Mouse (Mus musculus): ENCODE measurements around the gene Pemt. TPM values are rescaled to one million over a fixed set of nuclear protein-coding genes. Genes with fewer than 3 reads are reported as not detected.

Gene Pemt
- polyA plus RNA-seq (2012; rRNA removed; ENCODE audit: low replicate concordance), result 33.2 and 34.9 TPM in 2 replicates

GRCm38 (mm10) chr11:60046058-60046735 is at the start of gene Pemt:
Gene Pemt, minus strand, starts transcription at chr11:60046489.

GRCm38 (mm10) chr11:59964818-59965217 is 81.5 kb downstream of the Pemt start, which contains the start of gene Rasd1:
Gene Rasd1, minus strand, starts transcription at chr11:59964944.

DNA sequence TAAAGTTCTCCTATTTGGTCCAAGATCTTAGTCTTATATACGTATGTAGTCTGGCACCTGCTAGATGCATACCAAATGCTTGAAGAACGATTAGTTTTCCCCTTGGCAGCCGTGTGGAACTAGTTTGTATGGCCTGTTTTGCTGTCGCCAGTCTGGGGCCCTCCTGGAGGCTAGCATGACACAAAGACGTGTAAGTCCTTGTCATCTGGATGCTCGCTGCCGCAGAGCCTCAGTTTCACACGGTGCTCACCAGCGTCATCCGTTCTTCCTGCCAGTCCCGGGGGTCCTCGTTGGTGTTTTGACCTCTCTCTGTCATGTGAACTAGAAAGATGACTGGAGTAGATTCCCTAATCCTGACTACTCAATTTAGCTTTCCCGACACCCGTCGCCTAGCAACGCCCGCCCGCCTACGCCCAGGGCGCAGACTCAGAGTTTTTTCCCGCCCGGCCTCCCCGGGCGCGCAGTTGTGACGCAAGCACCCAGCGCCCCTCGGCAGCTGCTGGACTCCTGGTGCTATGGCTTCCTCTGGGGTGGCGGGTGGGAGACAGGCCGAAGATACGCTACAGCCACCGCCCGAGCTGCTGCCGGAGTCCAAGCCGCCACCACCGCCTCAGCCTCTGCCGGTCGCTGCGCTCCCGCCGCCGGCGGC is 98.4 kb downstream of the Pemt start, which contains the start of gene Med9:
TSS of gene Med9 (plus strand) at position 455 of the 649 bp plus-strand sequence.

Other genes starting within 250 kb of the Pemt start
- 53.7 and 55.4 TPM in 2 replicates for gene Flcn, start 236.5 kb downstream of the Pemt start, polyA plus RNA-seq (2012; rRNA removed; ENCODE audit: low replicate concordance)
- gene Nt5m, start 207.0 kb downstream of the Pemt start, polyA plus RNA-seq (2012; rRNA removed; ENCODE audit: low replicate concordance), result 40.0 and 45.4 TPM in 2 replicates
- 30.1 and 38.2 TPM in 2 replicates for gene Cops3, start 206.7 kb downstream of the Pemt start, polyA plus RNA-seq (2012; rRNA removed; ENCODE audit: low replicate concordance)
- gene Med9, start 98.3 kb downstream of the Pemt start, polyA plus RNA-seq (2012; rRNA removed; ENCODE audit: low replicate concordance), result 36.9 and 37.2 TPM in 2 replicates
- gene Rasd1, start 81.5 kb downstream of the Pemt start, polyA plus RNA-seq (2012; rRNA removed; ENCODE audit: low replicate concordance), result 53.5 and 78.9 TPM in 2 replicates
- 24.6 and 75.4 TPM in 2 replicates for gene Rai1, start 58.5 kb upstream of the Pemt start, polyA plus RNA-seq (2012; rRNA removed; ENCODE audit: low replicate concordance)
- 375 and 414 TPM in 2 replicates for gene Srebf1, start 176.1 kb upstream of the Pemt start, polyA plus RNA-seq (2012; rRNA removed; ENCODE audit: low replicate concordance)

Measured in subcutaneous adipose tissue, adult 2 months (tissue).